Mouse (Mus musculus): ENCODE results near the gene Ugt1a10. TPM values are rescaled to one million over a fixed set of nuclear protein-coding genes. Genes with fewer than 3 reads are reported as not detected.

Gene Ugt1a10
- polyA plus RNA-seq, 1 experiment from 2014 or later: not detected

DNA sequence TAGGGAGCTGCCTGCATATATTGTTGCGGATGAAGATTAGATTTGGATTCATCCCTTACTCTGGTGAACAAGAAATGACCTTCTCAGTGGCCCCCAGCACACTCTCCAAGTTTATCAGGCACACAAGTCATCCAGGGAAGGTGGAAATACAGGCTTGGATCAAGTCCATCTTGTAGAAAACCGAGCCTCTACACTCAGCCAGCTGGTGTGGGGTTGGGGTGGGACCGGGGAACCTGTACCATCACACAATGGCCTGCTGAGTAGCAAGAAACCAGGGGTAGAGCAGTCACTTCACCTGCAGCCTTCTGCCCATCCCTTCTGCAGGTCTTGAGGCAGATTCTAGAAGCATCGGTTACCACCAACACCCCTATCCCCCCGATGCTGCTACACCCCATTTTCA is 179.5 kb downstream of the Ugt1a10 start:
- Histone ChIP-seq H3K4me1 (replicated peaks) (no peaks in the 10 kb centered on the region), H3K4me3 (replicated peaks) (no peak overlapping the region), H3K9ac (no peak overlapping the region), H3K4me2 (no peak overlapping the region), H3K27me3 (no peaks in the 10 kb centered on the region), H3K36me3 (no peaks in the 10 kb centered on the region), H3K27ac (no peak overlapping the region), H3K9me3 (replicated peaks) (peaks cover 88% of the 10 kb centered on the region)
- DNase-seq (no peak), ATAC-seq (ENCODE audit: low read depth) (no peak)
- 31% methylated on average over 5 of the region's 5 CpGs for WGBS (ENCODE audit: insufficient replicate concordance)

DNA sequence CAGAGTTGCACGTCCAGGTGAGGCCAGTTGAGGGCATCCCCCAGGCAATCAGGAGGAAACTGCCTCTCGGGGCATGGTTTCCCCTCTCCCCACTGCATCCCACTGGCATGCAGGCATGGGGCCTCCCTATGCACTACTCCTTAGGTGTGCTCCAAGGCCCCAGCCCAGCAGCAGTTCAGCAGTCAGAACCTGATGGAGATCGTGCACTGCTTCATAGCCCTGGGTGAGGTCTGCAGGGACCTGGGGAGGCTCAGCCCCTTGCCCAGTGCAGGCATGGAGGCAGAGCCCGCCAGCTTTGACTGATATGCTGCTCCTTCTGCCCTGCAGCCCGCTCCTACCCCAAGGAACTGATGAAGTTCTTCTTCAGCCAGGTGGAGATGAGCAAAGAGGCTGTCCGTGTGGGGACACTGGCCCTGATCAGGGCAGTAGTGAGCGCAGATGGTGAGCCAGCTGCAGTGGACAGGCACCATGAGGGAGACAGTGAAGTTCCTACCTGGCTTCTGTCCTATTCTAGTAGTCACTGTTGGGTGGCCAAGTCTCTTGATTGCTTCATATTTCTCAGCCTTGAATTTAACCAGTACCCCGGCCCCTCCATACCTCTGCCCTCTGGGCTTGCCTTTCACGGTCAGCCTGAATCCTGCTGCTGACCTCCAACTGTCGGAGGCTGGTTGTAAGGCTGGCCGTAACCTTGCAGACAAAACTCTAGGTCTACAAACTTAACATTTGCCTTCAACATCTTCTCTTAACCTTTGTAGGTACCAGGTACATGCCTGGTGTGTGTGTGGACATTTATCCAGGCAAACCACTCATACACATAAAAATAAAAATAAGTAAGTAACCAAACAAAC is 180.1 kb downstream of the Ugt1a10 start:
- WGBS (ENCODE audit: insufficient replicate concordance): 48% methylated on average over 11 of the region's 11 CpGs
- peaks cover 88% of the 10 kb centered on the region for H3K9me3 ChIP-seq (replicated peaks)
- ATAC-seq (ENCODE audit: low read depth): 0 out of 2 replicates have a peak, but pooled peaks have one; percentile 6

DNA sequence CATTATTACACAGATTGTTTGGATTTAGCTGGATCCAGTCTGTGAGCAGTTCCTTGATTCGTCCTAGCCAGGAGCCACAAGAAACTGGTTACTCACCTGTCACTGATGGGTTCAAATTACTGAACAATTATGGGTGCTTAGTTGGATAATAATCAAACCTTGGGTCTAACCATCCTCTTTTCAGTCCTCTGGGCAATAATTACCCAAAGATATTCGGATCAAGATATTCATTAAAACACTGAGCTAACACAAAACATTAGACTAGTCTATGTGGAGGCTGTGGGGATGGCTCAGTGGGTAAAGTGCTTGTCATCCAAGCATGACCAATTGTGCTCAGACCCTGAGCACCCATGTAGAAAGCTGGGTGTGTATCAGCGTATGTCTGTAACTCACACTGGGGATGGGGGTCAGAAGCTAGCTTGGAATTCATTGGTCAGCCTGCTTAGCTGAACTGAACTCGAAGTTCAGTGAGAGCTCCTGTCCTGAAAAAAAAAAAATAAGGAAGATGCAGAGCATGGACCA is 180.8 kb downstream of the Ugt1a10 start:
- Histone ChIP-seq H3K4me2 (no peak overlapping the region), H3K4me1 (replicated peaks) (no peaks in the 10 kb centered on the region), H3K4me3 (replicated peaks) (no peak overlapping the region), H3K27ac (no peak overlapping the region), H3K9me3 (replicated peaks) (peaks cover 91% of the 10 kb centered on the region), H3K27me3 (no peaks in the 10 kb centered on the region), H3K36me3 (no peaks in the 10 kb centered on the region), H3K9ac (no peak overlapping the region)
- WGBS (ENCODE audit: insufficient replicate concordance): 39% methylated on average over 4 of the region's 4 CpGs
- ATAC-seq (ENCODE audit: low read depth) (no peak), DNase-seq (no peak)

More for the DNA sequence above, 180.1 kb downstream of the Ugt1a10 start:
- Histone ChIP-seq H3K36me3 (no peaks in the 10 kb centered on the region), H3K4me3 (replicated peaks) (no peak overlapping the region), H3K4me1 (replicated peaks) (no peaks in the 10 kb centered on the region), H3K9ac (no peak overlapping the region), H3K27me3 (no peaks in the 10 kb centered on the region), H3K27ac (no peak overlapping the region), H3K4me2 (no peak overlapping the region)
- DNase-seq: no peak

DNA sequence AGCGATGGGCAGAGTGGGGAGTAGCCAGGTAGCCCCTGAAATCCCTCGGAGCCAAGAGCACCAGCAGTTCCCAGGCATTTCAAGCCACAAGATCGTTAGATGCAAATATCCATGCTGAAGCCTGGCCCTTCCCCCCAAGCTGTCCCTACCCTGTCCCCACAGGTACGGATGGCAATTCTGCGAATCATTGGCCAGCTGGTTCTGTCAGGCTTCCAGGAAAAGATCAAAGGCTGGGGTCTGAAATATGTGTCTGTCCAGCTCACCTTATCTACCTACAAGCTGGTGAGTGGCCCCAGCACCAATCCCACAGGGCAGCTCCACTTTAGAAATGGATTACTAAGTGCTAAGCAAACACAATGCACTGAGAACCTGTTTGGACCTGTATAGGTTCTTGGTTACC is 182.1 kb downstream of the Ugt1a10 start:
- Histone ChIP-seq H3K4me1 (replicated peaks) (no peaks in the 10 kb centered on the region), H3K27me3 (no peaks in the 10 kb centered on the region), H3K27ac (no peak overlapping the region), H3K4me2 (no peak overlapping the region), H3K4me3 (replicated peaks) (no peak overlapping the region), H3K36me3 (no peaks in the 10 kb centered on the region), H3K9ac (no peak overlapping the region), H3K9me3 (replicated peaks) (peaks cover 86% of the 10 kb centered on the region)
- no peak for ATAC-seq (ENCODE audit: low read depth)
- WGBS (ENCODE audit: insufficient replicate concordance): 57% methylated on average over 5 of the region's 5 CpGs
- no peak for DNase-seq

DNA sequence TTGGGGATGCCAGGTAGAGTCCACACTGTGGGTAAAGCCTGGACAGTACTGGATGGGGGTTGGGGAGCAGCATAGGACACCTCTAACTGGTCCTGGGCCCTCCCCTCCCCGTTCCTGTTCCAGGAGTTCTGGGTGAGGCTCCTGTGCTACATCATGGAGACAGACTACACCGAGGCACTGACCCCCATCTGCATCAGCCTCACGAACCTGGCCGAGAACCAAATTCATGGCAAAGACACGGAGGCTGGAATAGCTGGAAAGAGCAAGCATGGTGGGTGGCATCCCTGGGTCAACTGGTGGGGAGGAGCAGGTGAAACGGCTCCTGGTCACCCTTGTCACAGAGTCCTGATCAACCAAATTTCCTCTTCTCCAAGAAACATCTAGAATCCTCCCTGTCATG is 183.6 kb downstream of the Ugt1a10 start:
- 59% methylated on average over 6 of the region's 6 CpGs for WGBS (ENCODE audit: insufficient replicate concordance)
- Histone ChIP-seq H3K36me3 (no peaks in the 10 kb centered on the region), H3K4me3 (replicated peaks) (no peak overlapping the region), H3K9ac (no peak overlapping the region), H3K4me2 (no peak overlapping the region), H3K4me1 (replicated peaks) (no peaks in the 10 kb centered on the region), H3K27ac (no peak overlapping the region), H3K27me3 (no peaks in the 10 kb centered on the region), H3K9me3 (replicated peaks) (peaks cover 76% of the 10 kb centered on the region)
- DNase-seq (no peak), ATAC-seq (ENCODE audit: low read depth) (no peak)

DNA sequence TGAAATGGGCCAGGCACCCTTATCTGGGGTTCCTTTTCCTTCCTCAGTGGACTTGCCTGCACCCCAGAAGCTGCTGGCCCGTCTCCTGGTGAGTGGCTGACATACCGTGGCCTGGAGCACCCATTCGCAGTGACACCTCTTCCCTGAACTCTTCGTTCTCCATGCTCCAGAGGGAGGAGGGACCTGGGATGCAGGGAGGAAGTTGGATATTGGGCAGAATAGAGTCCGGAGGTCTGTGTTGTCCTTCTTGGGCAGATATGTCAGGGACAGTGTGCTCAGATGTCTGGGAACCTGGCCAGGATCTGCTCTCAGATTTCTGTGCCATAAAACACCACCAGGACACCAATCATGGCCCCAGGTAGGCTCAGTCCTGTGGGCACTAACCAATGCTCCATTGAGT is 184.9 kb downstream of the Ugt1a10 start:
- no peak overlapping the region for H3K9ac ChIP-seq
- H3K4me2 ChIP-seq: no peak overlapping the region
- H3K9me3 ChIP-seq (replicated peaks): peaks cover 76% of the 10 kb centered on the region
- no peaks in the 10 kb centered on the region for H3K4me1 ChIP-seq (replicated peaks)
- no peaks in the 10 kb centered on the region for H3K27me3 ChIP-seq
- WGBS (ENCODE audit: insufficient replicate concordance): 58% methylated on average over 5 of the region's 5 CpGs
- ATAC-seq (ENCODE audit: low read depth) (no peak), DNase-seq (no peak)
- no peaks in the 10 kb centered on the region for H3K36me3 ChIP-seq
- no peak overlapping the region for H3K27ac ChIP-seq
- no peak overlapping the region for H3K4me3 ChIP-seq (replicated peaks)

DNA sequence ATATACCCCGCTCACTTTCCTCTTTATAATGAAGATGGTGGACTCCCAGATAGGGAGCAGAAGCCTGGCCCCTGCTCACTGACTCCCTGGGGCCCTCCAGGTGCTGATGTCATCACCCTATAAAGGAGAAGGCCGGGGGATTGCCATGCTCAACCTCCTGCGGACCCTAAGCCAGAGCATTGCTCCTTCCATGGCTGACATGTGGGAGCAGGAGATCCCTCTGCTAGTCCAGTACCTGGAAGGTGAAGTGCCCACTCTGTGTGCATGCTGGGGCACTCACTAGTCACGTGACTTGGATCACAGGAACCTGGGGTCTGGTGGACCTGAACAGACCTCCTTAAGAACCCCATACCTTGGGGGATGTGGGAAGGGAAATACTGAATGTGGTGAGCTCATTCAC is 185.4 kb downstream of the Ugt1a10 start:
- Histone ChIP-seq H3K36me3 (no peaks in the 10 kb centered on the region), H3K27ac (no peak overlapping the region), H3K4me2 (no peak overlapping the region), H3K4me1 (replicated peaks) (no peaks in the 10 kb centered on the region), H3K9ac (no peak overlapping the region), H3K27me3 (no peaks in the 10 kb centered on the region), H3K4me3 (replicated peaks) (no peak overlapping the region), H3K9me3 (replicated peaks) (peaks cover 76% of the 10 kb centered on the region)
- no peak for DNase-seq
- 46% methylated on average over 4 of the region's 4 CpGs for WGBS (ENCODE audit: insufficient replicate concordance)
- ATAC-seq (ENCODE audit: low read depth): no peak

DNA sequence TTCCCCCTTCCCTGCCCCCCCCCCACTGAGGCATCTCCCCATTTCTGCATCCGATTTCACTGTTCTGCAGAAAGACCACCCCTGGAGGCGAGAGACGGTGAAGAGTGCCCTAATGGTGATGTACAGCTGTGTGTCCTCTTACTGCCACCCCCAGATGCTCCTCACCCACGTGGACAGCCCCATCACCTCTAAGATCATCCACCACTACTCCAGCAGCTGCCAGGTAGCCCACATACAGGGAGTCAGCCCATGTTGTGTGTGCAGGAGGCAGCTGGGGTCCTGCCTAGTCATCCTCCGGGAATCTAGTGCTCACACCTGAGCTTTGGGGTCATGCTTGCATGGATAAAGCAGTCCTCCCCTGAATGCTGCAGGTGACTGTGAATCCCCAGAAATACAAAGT is 188.7 kb downstream of the Ugt1a10 start:
- Histone ChIP-seq H3K36me3 (no peaks in the 10 kb centered on the region), H3K27ac (no peak overlapping the region), H3K9me3 (replicated peaks) (peaks cover 75% of the 10 kb centered on the region), H3K27me3 (no peaks in the 10 kb centered on the region), H3K4me3 (replicated peaks) (no peak overlapping the region), H3K4me2 (no peak overlapping the region), H3K4me1 (replicated peaks) (no peaks in the 10 kb centered on the region), H3K9ac (no peak overlapping the region)
- DNase-seq (no peak), ATAC-seq (ENCODE audit: low read depth) (no peak)
- 49% methylated on average over 5 of the region's 5 CpGs for WGBS (ENCODE audit: insufficient replicate concordance)

DNA sequence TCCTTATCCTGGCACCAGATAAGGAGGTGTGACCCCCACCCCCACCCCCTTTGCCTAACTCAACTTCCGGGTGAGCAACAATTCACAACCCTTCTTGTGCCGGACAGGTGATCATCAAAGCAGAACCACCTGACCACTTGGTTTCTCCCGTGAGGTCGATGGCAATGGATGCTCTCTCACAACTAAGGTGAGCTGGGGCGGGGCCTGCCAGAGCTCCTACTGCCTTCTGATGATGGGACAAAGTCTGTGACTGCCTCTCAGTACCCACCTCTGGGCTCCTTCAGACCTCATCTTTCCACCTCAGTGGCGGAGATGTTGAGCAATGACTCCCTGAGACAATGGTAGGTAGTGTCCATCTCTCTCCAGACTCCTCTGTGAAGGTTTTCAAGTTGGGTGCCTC is 190.7 kb downstream of the Ugt1a10 start:
- Histone ChIP-seq H3K27ac (no peak overlapping the region), H3K4me2 (no peak overlapping the region), H3K36me3 (no peaks in the 10 kb centered on the region), H3K27me3 (no peaks in the 10 kb centered on the region), H3K9ac (no peak overlapping the region), H3K4me3 (replicated peaks) (no peak overlapping the region), H3K9me3 (replicated peaks) (peaks cover 75% of the 10 kb centered on the region), H3K4me1 (replicated peaks) (no peaks in the 10 kb centered on the region)
- no peak for DNase-seq
- WGBS (ENCODE audit: insufficient replicate concordance): 60% methylated on average over 6 of the region's 6 CpGs
- ATAC-seq (ENCODE audit: low read depth): no peak

DNA sequence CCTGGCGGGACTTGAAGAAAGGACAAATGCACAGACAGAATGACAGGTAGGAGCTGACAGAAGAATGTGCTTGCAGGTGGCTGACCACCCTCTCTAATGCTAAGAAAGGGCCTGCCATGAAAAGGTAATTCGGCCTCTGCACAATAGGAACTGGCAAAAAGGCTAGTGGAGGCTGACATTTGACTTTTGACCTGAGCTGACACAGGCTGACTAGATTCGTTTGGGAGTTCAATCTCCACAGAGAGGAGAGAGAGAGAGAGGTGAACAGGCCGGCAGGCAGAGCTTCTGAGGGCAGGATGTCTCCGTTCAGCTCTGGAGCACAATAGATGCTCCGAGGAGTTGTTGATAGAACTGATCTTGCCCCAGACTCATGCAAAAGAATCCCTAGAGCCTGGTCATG is 191.2 kb downstream of the Ugt1a10 start:
- 35% methylated on average over 6 of the region's 6 CpGs for WGBS (ENCODE audit: insufficient replicate concordance)
- Histone ChIP-seq H3K9me3 (replicated peaks) (peaks cover 72% of the 10 kb centered on the region), H3K4me3 (replicated peaks) (no peak overlapping the region), H3K4me1 (replicated peaks) (no peaks in the 10 kb centered on the region), H3K27me3 (no peaks in the 10 kb centered on the region), H3K27ac (no peak overlapping the region), H3K4me2 (no peak overlapping the region), H3K9ac (no peak overlapping the region), H3K36me3 (no peaks in the 10 kb centered on the region)
- no peak for DNase-seq
- no peak for ATAC-seq (ENCODE audit: low read depth)

DNA sequence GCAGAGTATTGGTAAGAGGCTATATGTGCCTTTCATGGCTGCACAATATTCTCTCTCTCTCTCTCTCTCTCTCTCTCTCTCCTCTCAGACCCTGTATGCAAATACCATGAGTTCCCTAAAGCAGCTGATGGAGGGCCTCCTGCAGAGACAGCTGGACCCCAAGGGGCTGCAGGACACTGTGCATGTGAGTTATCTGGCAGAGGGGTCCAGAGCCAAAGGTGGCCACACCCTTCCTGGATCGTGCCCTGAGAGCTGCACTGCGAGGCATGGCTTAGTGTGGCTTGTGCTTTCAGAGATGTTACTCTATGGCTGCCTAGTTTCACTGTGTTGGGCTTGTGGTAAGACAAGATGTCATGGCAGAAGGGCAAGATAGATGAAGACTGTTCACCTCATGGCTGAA is 192.5 kb downstream of the Ugt1a10 start:
- ATAC-seq (ENCODE audit: low read depth): no peak; the same call in 1 of the 2 replicates
- H3K4me1 ChIP-seq (replicated peaks): no peaks in the 10 kb centered on the region
- H3K27ac ChIP-seq: no peak overlapping the region
- H3K9ac ChIP-seq: no peak overlapping the region
- H3K27me3 ChIP-seq: no peaks in the 10 kb centered on the region
- H3K9me3 ChIP-seq (replicated peaks): peaks cover 78% of the 10 kb centered on the region
- no peaks in the 10 kb centered on the region for H3K36me3 ChIP-seq
- no peak overlapping the region for H3K4me3 ChIP-seq (replicated peaks)
- 27% methylated on average over 2 of the region's 2 CpGs for WGBS (ENCODE audit: insufficient replicate concordance)
- DNase-seq: no peak
- no peak overlapping the region for H3K4me2 ChIP-seq

DNA sequence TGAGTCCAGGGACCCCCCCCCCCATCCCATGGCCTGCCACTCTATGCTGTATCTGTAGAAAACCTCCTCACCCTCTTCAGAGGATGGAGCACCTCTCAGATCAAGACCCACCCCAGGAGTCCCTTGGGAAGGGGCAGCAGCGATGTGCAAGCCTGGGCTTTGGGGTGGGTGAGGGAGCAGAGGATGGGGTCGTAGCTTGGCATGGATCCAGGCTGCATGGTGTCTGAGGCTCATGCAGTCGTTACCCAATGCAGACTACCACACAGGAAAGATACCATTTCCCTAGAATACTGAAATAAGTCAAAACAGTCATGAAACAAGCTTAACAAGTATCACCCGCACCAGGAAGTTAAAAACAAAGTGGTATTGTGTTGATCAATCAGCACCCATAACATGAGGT is 193.5 kb downstream of the Ugt1a10 start:
- Histone ChIP-seq H3K27ac (no peak overlapping the region), H3K4me2 (no peak overlapping the region), H3K9me3 (replicated peaks) (peaks cover 79% of the 10 kb centered on the region), H3K27me3 (no peaks in the 10 kb centered on the region), H3K4me1 (replicated peaks) (no peaks in the 10 kb centered on the region), H3K9ac (no peak overlapping the region), H3K36me3 (no peaks in the 10 kb centered on the region), H3K4me3 (replicated peaks) (no peak overlapping the region)
- WGBS (ENCODE audit: insufficient replicate concordance): 49% methylated on average over 4 of the region's 4 CpGs
- DNase-seq: no peak
- no peak for ATAC-seq (ENCODE audit: low read depth)
